ENCODE assay signal across 14 mouse cellular contexts in genomic region chr11:86050430-86051280, GRCm38 (mm10).
A peak's percentile ranks its signal among the peaks of the same experiment; 100 is the strongest.
DNase-seq lines count a peak whose midpoint lies in the region; ATAC-seq lines count a peak whose summit lies in the region.
"Had no signal": no experiment of that assay in that cellular context is flagged by ENCODE, and none has a peak within 500 bp of the region (broad histone marks: within the 10 kb centered on the region; RNA-seq: fewer than 3 reads in every experiment).

No protein-coding gene starts in this region.

- DNase-seq in lung, postnatal 14 days, result no peak
- DNase-seq in adipocyte (ENCODE audit: low spot score), result peak; percentile 33
- peak; percentile 69 for DNase-seq in embryonic facial prominence, embryonic 14.5 days (ENCODE audit: low spot score)
- peak; percentile 33 for DNase-seq in lung, postnatal 36 days
- DNase-seq in cerebellum, postnatal 25 days, result no peak
- no peak for DNase-seq in c-Kit-positive CD71-positive TER-119-positive erythroid progenitor cells, embryonic 14.5 days (ENCODE audit: low spot score)
- DNase-seq: cerebellum, postnatal 36 days; kidney, adult 11 months; liver, embryonic 13.5 days; right cerebral cortex, postnatal 14 days; thymus, postnatal 4 days had no signal

- no peak overlapping the region for H3K4me3 ChIP-seq in lung, embryonic 15.5 days
- H3K4me3 ChIP-seq in embryonic facial prominence, embryonic 14.5 days (ENCODE audit: low read depth, low read length), result no peak overlapping the region
- H3K4me3 ChIP-seq: forebrain, embryonic 12.5 days; heart, adult 2 months; liver, embryonic 13.5 days had no signal

- peak overlapping the region; percentile 22 for H3K27ac ChIP-seq in lung, embryonic 15.5 days
- H3K27ac ChIP-seq in embryonic facial prominence, embryonic 14.5 days (replicated peaks; ENCODE audit: low read depth, low read length), result peak overlapping the region; percentile 61
- H3K27ac ChIP-seq: forebrain, embryonic 12.5 days; heart, adult 2 months; liver, embryonic 13.5 days had no signal

- H3K4me2 ChIP-seq in lung, embryonic 15.5 days, result no peak overlapping the region
- no peak overlapping the region for H3K4me2 ChIP-seq in embryonic facial prominence, embryonic 14.5 days (ENCODE audit: low read depth, low read length)
- H3K4me2 ChIP-seq: forebrain, embryonic 12.5 days; liver, embryonic 13.5 days had no signal

- no peaks in the 10 kb centered on the region for H3K27me3 ChIP-seq in lung, embryonic 15.5 days
- no peaks in the 10 kb centered on the region for H3K27me3 ChIP-seq in embryonic facial prominence, embryonic 14.5 days (replicated peaks; ENCODE audit: control insufficient read depth, insufficient read depth, low read length)
- H3K27me3 ChIP-seq: forebrain, embryonic 12.5 days; liver, embryonic 13.5 days had no signal

- ATAC-seq in lung, embryonic 15.5 days (ENCODE audit: borderline replicate concordance, extremely low read depth, low FRiP score, low TSS enrichment), result no peak
- no peak for ATAC-seq in embryonic facial prominence, embryonic 14.5 days (ENCODE audit: low read depth)

- H3K36me3 ChIP-seq in lung, embryonic 15.5 days, result no peaks in the 10 kb centered on the region
- H3K36me3 ChIP-seq in embryonic facial prominence, embryonic 14.5 days (ENCODE audit: control insufficient read depth, insufficient read depth, low read length), result no peaks in the 10 kb centered on the region
- H3K36me3 ChIP-seq: forebrain, embryonic 12.5 days; liver, embryonic 13.5 days had no signal

- 51% methylated on average over 8 of the region's 8 CpGs for WGBS in lung, embryonic 15.5 days
- 44% methylated on average over 8 of the region's 8 CpGs for WGBS in embryonic facial prominence, embryonic 14.5 days

- H3K9ac ChIP-seq in lung, embryonic 15.5 days, result no peak overlapping the region
- no peak overlapping the region for H3K9ac ChIP-seq in embryonic facial prominence, embryonic 14.5 days (ENCODE audit: low read depth, low read length)
- H3K9ac ChIP-seq: forebrain, embryonic 12.5 days; liver, embryonic 13.5 days had no signal

- peaks cover 14% of the 10 kb centered on the region for H3K4me1 ChIP-seq in lung, embryonic 15.5 days
- peaks cover 18% of the 10 kb centered on the region; the same call in 1 of the 2 replicates for H3K4me1 ChIP-seq in embryonic facial prominence, embryonic 14.5 days (ENCODE audit: control insufficient read depth, insufficient read depth, low read length)
- H3K4me1 ChIP-seq: liver, embryonic 13.5 days had no signal

- no peaks in the 10 kb centered on the region for H3K9me3 ChIP-seq in lung, embryonic 15.5 days
- no peaks in the 10 kb centered on the region for H3K9me3 ChIP-seq in embryonic facial prominence, embryonic 14.5 days (ENCODE audit: control insufficient read depth, low read length)
- H3K9me3 ChIP-seq: forebrain, embryonic 12.5 days; liver, embryonic 13.5 days had no signal

Comparison
In these comparisons a context has a peak if more than half of its experiments do, and no peak if none do; other contexts are left out.
1. DNase-seq: peak in adipocyte (single experiment), embryonic facial prominence, embryonic 14.5 days (single experiment) and lung, postnatal 36 days (single experiment); none in lung, postnatal 14 days (single experiment), cerebellum, postnatal 25 days (0 of 2) and c-Kit-positive CD71-positive TER-119-positive erythroid progenitor cells, embryonic 14.5 days (single experiment).